Mouse (Mus musculus): Measurements from ENCODE around the gene Olfr1150-ps1. TPM values are rescaled to one million over a fixed set of nuclear protein-coding genes. Genes with fewer than 3 reads are reported as not detected.

The Olfr1150-ps1 gene
- polyA plus RNA-seq (2015; fragmentation: Nextera tagmentation; extraction: Ambion mirVana) = not detected in 2 replicates

- no peak for ATAC-seq (replicated peaks)
- H3K4me2 ChIP-seq = no peak within 1 kb of the TSS
- no peaks in the 10 kb centered on the region for H3K4me1 ChIP-seq
- no peaks in the 10 kb centered on the region for H3K36me3 ChIP-seq (replicated peaks)
- no peaks in the 10 kb centered on the region for H3K9me3 ChIP-seq
- H3K27ac ChIP-seq = no peak within 1 kb of the TSS
- no peak within 1 kb of the TSS for H3K9ac ChIP-seq
- no peaks in the 10 kb centered on the region for H3K27me3 ChIP-seq (replicated peaks)
- WGBS = 85% methylated on average over 1 of the region's 1 CpGs
- no peak within 1 kb of the TSS for H3K4me3 ChIP-seq
Observed at GRCm38 (mm10) chr2:87843693-87844092, at the start of gene Olfr1150-ps1. TSS of gene Olfr1150-ps1 (plus strand) at chr2:87843993.

GRCm38 (mm10) chr2:87800292-87800691, 43.5 kb upstream of the Olfr1150-ps1 start, which contains the start of gene Olfr1143:
TSS of gene Olfr1143 (plus strand) at chr2:87800592.
- Histone ChIP-seq H3K36me3 (replicated peaks) (no peaks in the 10 kb centered on the region), H3K9ac (no peak within 1 kb of the TSS), H3K9me3 (no peaks in the 10 kb centered on the region), H3K27ac (no peak within 1 kb of the TSS), H3K27me3 (replicated peaks) (no peaks in the 10 kb centered on the region), H3K4me2 (no peak within 1 kb of the TSS), H3K4me3 (no peak within 1 kb of the TSS), H3K4me1 (no peaks in the 10 kb centered on the region)
- no peak for ATAC-seq (replicated peaks)

- no peaks in the 10 kb centered on the region for H3K9me3 ChIP-seq
- H3K36me3 ChIP-seq (replicated peaks) = no peaks in the 10 kb centered on the region
- H3K27me3 ChIP-seq (replicated peaks) = no peaks in the 10 kb centered on the region
- WGBS = 67% methylated on average over 1 of the region's 1 CpGs
- no peak within 1 kb of the TSS for H3K27ac ChIP-seq
- H3K4me2 ChIP-seq = no peak within 1 kb of the TSS
- H3K4me3 ChIP-seq = no peak within 1 kb of the TSS
- H3K9ac ChIP-seq = no peak within 1 kb of the TSS
- no peak for ATAC-seq (replicated peaks)
- no peaks in the 10 kb centered on the region for H3K4me1 ChIP-seq
Observed at GRCm38 (mm10) chr2:87809522-87809921, 34.3 kb upstream of the Olfr1150-ps1 start, which contains the start of gene Olfr1145. TSS of gene Olfr1145 (plus strand) at chr2:87809822.

- ATAC-seq (replicated peaks) = no peak
- no peak within 1 kb of the TSS for H3K27ac ChIP-seq
- no peaks in the 10 kb centered on the region for H3K4me1 ChIP-seq
- H3K9me3 ChIP-seq = no peaks in the 10 kb centered on the region
- H3K36me3 ChIP-seq (replicated peaks) = no peaks in the 10 kb centered on the region
- no peak within 1 kb of the TSS for H3K4me3 ChIP-seq
- H3K27me3 ChIP-seq (replicated peaks) = no peaks in the 10 kb centered on the region
- no peak within 1 kb of the TSS for H3K4me2 ChIP-seq
- 94% methylated on average over 1 of the region's 1 CpGs for WGBS
- no peak within 1 kb of the TSS for H3K9ac ChIP-seq
Observed at GRCm38 (mm10) chr2:87830233-87830632, 13.6 kb upstream of the Olfr1150-ps1 start, which contains the start of gene Olfr1148. TSS of gene Olfr1148 (plus strand) at chr2:87830533.

GRCm38 (mm10) chr2:87855562-87855961, 11.8 kb downstream of the Olfr1150-ps1 start, which contains the start of gene Olfr1151:
TSS of gene Olfr1151 (plus strand) at chr2:87855862.
- Histone ChIP-seq H3K27ac (no peak within 1 kb of the TSS), H3K4me1 (no peaks in the 10 kb centered on the region), H3K4me2 (no peak within 1 kb of the TSS), H3K9me3 (no peaks in the 10 kb centered on the region), H3K4me3 (no peak within 1 kb of the TSS), H3K9ac (no peak within 1 kb of the TSS), H3K27me3 (replicated peaks) (no peaks in the 10 kb centered on the region), H3K36me3 (replicated peaks) (no peaks in the 10 kb centered on the region)
- ATAC-seq (replicated peaks) = no peak
- WGBS = 87% methylated on average over 1 of the region's 1 CpGs

- no peak within 1 kb of the TSS for H3K4me3 ChIP-seq
- no peaks in the 10 kb centered on the region for H3K36me3 ChIP-seq (replicated peaks)
- no peak within 1 kb of the TSS for H3K9ac ChIP-seq
- no peak within 1 kb of the TSS for H3K4me2 ChIP-seq
- no peaks in the 10 kb centered on the region for H3K9me3 ChIP-seq
- H3K27ac ChIP-seq = no peak within 1 kb of the TSS
- no peaks in the 10 kb centered on the region for H3K4me1 ChIP-seq
- no peak for ATAC-seq (replicated peaks)
- H3K27me3 ChIP-seq (replicated peaks) = no peaks in the 10 kb centered on the region
Observed at GRCm38 (mm10) chr2:87866192-87866591, 22.4 kb downstream of the Olfr1150-ps1 start, which contains the start of gene Olfr1152. TSS of gene Olfr1152 (plus strand) at chr2:87866492.

- no peak for ATAC-seq (replicated peaks)
- H3K4me3 ChIP-seq = no peak within 1 kb of the TSS
- H3K9me3 ChIP-seq = no peaks in the 10 kb centered on the region
- H3K4me2 ChIP-seq = no peak within 1 kb of the TSS
- H3K9ac ChIP-seq = no peak within 1 kb of the TSS
- H3K4me1 ChIP-seq = no peaks in the 10 kb centered on the region
- H3K27ac ChIP-seq = no peak within 1 kb of the TSS
- H3K36me3 ChIP-seq (replicated peaks) = no peaks in the 10 kb centered on the region
- H3K27me3 ChIP-seq (replicated peaks) = no peaks in the 10 kb centered on the region
- WGBS = 70% methylated on average over 1 of the region's 1 CpGs
Observed at GRCm38 (mm10) chr2:87894662-87895061, 50.9 kb downstream of the Olfr1150-ps1 start, which contains the start of gene Olfr1153. TSS of gene Olfr1153 (plus strand) at chr2:87894962.

Other genes starting within 250 kb of the Olfr1150-ps1 start
- gene Olfr1130, start 237.8 kb upstream of the Olfr1150-ps1 start, polyA plus RNA-seq (2015; fragmentation: Nextera tagmentation; extraction: Ambion mirVana) = not detected in 2 replicates
- gene Olfr1131, start 216.9 kb upstream of the Olfr1150-ps1 start, polyA plus RNA-seq (2015; fragmentation: Nextera tagmentation; extraction: Ambion mirVana) = not detected in 2 replicates
- not detected in 2 replicates for gene Olfr1132, start 206.5 kb upstream of the Olfr1150-ps1 start, polyA plus RNA-seq (2015; fragmentation: Nextera tagmentation; extraction: Ambion mirVana)
- not detected in 2 replicates for gene Olfr1133, start 196.6 kb upstream of the Olfr1150-ps1 start, polyA plus RNA-seq (2015; fragmentation: Nextera tagmentation; extraction: Ambion mirVana)
- gene Olfr1134, start 185.5 kb upstream of the Olfr1150-ps1 start, polyA plus RNA-seq (2015; fragmentation: Nextera tagmentation; extraction: Ambion mirVana) = not detected in 2 replicates
- not detected in 2 replicates for gene Olfr1135, start 170.3 kb upstream of the Olfr1150-ps1 start, polyA plus RNA-seq (2015; fragmentation: Nextera tagmentation; extraction: Ambion mirVana)
- gene Olfr1136, start 150.0 kb upstream of the Olfr1150-ps1 start, polyA plus RNA-seq (2015; fragmentation: Nextera tagmentation; extraction: Ambion mirVana) = not detected in 2 replicates
- gene Olfr1137, start 130.8 kb upstream of the Olfr1150-ps1 start, polyA plus RNA-seq (2015; fragmentation: Nextera tagmentation; extraction: Ambion mirVana) = not detected in 2 replicates
- not detected in 2 replicates for gene Olfr1138, start 104.0 kb upstream of the Olfr1150-ps1 start, polyA plus RNA-seq (2015; fragmentation: Nextera tagmentation; extraction: Ambion mirVana)
- gene Olfr1140, start 100.2 kb upstream of the Olfr1150-ps1 start, polyA plus RNA-seq (2015; fragmentation: Nextera tagmentation; extraction: Ambion mirVana) = not detected in 2 replicates
- not detected in 2 replicates for gene Olfr1141, start 90.0 kb upstream of the Olfr1150-ps1 start, polyA plus RNA-seq (2015; fragmentation: Nextera tagmentation; extraction: Ambion mirVana)
- gene Olfr152, start 64.5 kb upstream of the Olfr1150-ps1 start, polyA plus RNA-seq (2015; fragmentation: Nextera tagmentation; extraction: Ambion mirVana) = not detected in 2 replicates
- gene Olfr1143, start 43.4 kb upstream of the Olfr1150-ps1 start, polyA plus RNA-seq (2015; fragmentation: Nextera tagmentation; extraction: Ambion mirVana) = not detected in 2 replicates
- not detected in 2 replicates for gene Olfr1145, start 34.2 kb upstream of the Olfr1150-ps1 start, polyA plus RNA-seq (2015; fragmentation: Nextera tagmentation; extraction: Ambion mirVana)
- gene Olfr1148, start 13.5 kb upstream of the Olfr1150-ps1 start, polyA plus RNA-seq (2015; fragmentation: Nextera tagmentation; extraction: Ambion mirVana) = not detected in 2 replicates
- gene Olfr1151, start 11.9 kb downstream of the Olfr1150-ps1 start, polyA plus RNA-seq (2015; fragmentation: Nextera tagmentation; extraction: Ambion mirVana) = not detected in 2 replicates
- gene Olfr1152, start 22.5 kb downstream of the Olfr1150-ps1 start, polyA plus RNA-seq (2015; fragmentation: Nextera tagmentation; extraction: Ambion mirVana) = not detected in 2 replicates
- not detected in 2 replicates for gene Olfr1153, start 51.0 kb downstream of the Olfr1150-ps1 start, polyA plus RNA-seq (2015; fragmentation: Nextera tagmentation; extraction: Ambion mirVana)
- gene Olfr1154, start 61.2 kb downstream of the Olfr1150-ps1 start, polyA plus RNA-seq (2015; fragmentation: Nextera tagmentation; extraction: Ambion mirVana) = not detected in 2 replicates
- gene Olfr1155, start 101.1 kb downstream of the Olfr1150-ps1 start, polyA plus RNA-seq (2015; fragmentation: Nextera tagmentation; extraction: Ambion mirVana) = not detected in 2 replicates
- not detected in 2 replicates for gene Olfr1156, start 109.1 kb downstream of the Olfr1150-ps1 start, polyA plus RNA-seq (2015; fragmentation: Nextera tagmentation; extraction: Ambion mirVana)
- not detected in 2 replicates for gene Olfr1157, start 124.3 kb downstream of the Olfr1150-ps1 start, polyA plus RNA-seq (2015; fragmentation: Nextera tagmentation; extraction: Ambion mirVana)
- gene Olfr74, start 130.7 kb downstream of the Olfr1150-ps1 start, polyA plus RNA-seq (2015; fragmentation: Nextera tagmentation; extraction: Ambion mirVana) = not detected in 2 replicates
- not detected in 2 replicates for gene Olfr1158, start 146.1 kb downstream of the Olfr1150-ps1 start, polyA plus RNA-seq (2015; fragmentation: Nextera tagmentation; extraction: Ambion mirVana)
- gene Olfr1160, start 164.3 kb downstream of the Olfr1150-ps1 start, polyA plus RNA-seq (2015; fragmentation: Nextera tagmentation; extraction: Ambion mirVana) = not detected in 2 replicates
- not detected in 2 replicates for gene Olfr1161, start 178.8 kb downstream of the Olfr1150-ps1 start, polyA plus RNA-seq (2015; fragmentation: Nextera tagmentation; extraction: Ambion mirVana)
- gene Olfr73, start 193.7 kb downstream of the Olfr1150-ps1 start, polyA plus RNA-seq (2015; fragmentation: Nextera tagmentation; extraction: Ambion mirVana) = not detected in 2 replicates
- not detected in 2 replicates for gene Olfr1162, start 207.1 kb downstream of the Olfr1150-ps1 start, polyA plus RNA-seq (2015; fragmentation: Nextera tagmentation; extraction: Ambion mirVana)
- not detected in 2 replicates for gene Olfr1163, start 227.8 kb downstream of the Olfr1150-ps1 start, polyA plus RNA-seq (2015; fragmentation: Nextera tagmentation; extraction: Ambion mirVana)
- not detected in 2 replicates for gene Olfr1164, start 250.0 kb downstream of the Olfr1150-ps1 start, polyA plus RNA-seq (2015; fragmentation: Nextera tagmentation; extraction: Ambion mirVana)

All from midbrain, embryonic 15.5 days (tissue).